Mouse (Mus musculus): Measurements from ENCODE around the gene Dlg1.

- TF ChIP-seq CHD2 (IDR thresholded peaks at IDR 0.05; ENCODE audit: low read depth, low read length) (no peak), ZNF384 (IDR thresholded peaks at IDR 0.05; ENCODE audit: low read depth, low read length) (no peak), HCFC1 (IDR thresholded peaks at IDR 0.05; ENCODE audit: borderline replicate concordance, insufficient read depth, low read length) (no peak), MAFK (IDR thresholded peaks at IDR 0.05; ENCODE audit: insufficient read depth, low read depth, low read length) (no peak), ZC3H11A (IDR thresholded peaks at IDR 0.05; ENCODE audit: borderline replicate concordance, low read depth, low read length) (no peak)
Measured at GRCm38 (mm10) chr16:31867736-31868135, 204.5 kb downstream of the Dlg1 start.

All from ES-E14 (cell line).